Mouse (Mus musculus) neural tube, embryonic 11.5 days (tissue): ENCODE results near the gene Letmd1. TPM values are rescaled to one million over a fixed set of nuclear protein-coding genes. Genes with fewer than 3 reads are reported as not detected.
A peak's percentile ranks its signal among the peaks of the same experiment; 100 is the strongest.

Experiments used
- ATAC-seq: fragments of 200-750 bp; cut with Nextera tagmentation; 2 replicates; pipeline ENCODE4 v1.8.0; 2017; ENCODE audit warnings: moderate number of reproducible peaks, mild to moderate bottlenecking, moderate TSS enrichment, moderate library complexity; ENCODE audit not compliant: insufficient read depth, low FRiP score, low TSS enrichment
- DNase-seq: peaks from one replicate; pipeline ENCODE4 v3.0.0-alpha.2; 2015; ENCODE audit warnings: low spot score
- H3K27ac ChIP-seq: fragments of 300-500 bp; sonication (generic); 2 replicates; pipeline ENCODE4 v1.5.1; 2014; ENCODE audit warnings: low read depth, mild to moderate bottlenecking, low read length
- H3K27me3 ChIP-seq: fragments of 300-500 bp; sonication (generic); 2 replicates; pipeline ENCODE4 v1.6.1; 2014; ENCODE audit warnings: mild to moderate bottlenecking, low read length, mixed read lengths; ENCODE audit not compliant: control insufficient read depth, insufficient read depth
- H3K36me3 ChIP-seq: fragments of 300-500 bp; sonication (generic); 2 replicates; pipeline ENCODE4 v1.6.1; 2014; ENCODE audit warnings: mild to moderate bottlenecking, low read length, moderate library complexity, mixed read lengths; ENCODE audit not compliant: control insufficient read depth, insufficient read depth
- H3K4me1 ChIP-seq: fragments of 300-500 bp; sonication (generic); 2 replicates; pipeline ENCODE4 v1.6.1; 2014; ENCODE audit warnings: low read length, mixed read lengths; ENCODE audit not compliant: control insufficient read depth, insufficient read depth
- H3K4me2 ChIP-seq: fragments of 300-500 bp; sonication (generic); 2 replicates; pipeline ENCODE4 v1.6.1; 2014; ENCODE audit warnings: low read depth, mild to moderate bottlenecking, moderate library complexity
- H3K4me3 ChIP-seq: fragments of 300-500 bp; sonication (generic); 2 replicates; pipeline ENCODE4 v1.5.1; 2014; ENCODE audit warnings: low read depth, low read length
- H3K9ac ChIP-seq: fragments of 300-500 bp; sonication (generic); 2 replicates; pipeline ENCODE4 v1.6.1; 2014; ENCODE audit warnings: mild to moderate bottlenecking, low read length
- H3K9me3 ChIP-seq: fragments of 300-500 bp; sonication (generic); 2 replicates; pipeline ENCODE4 v1.6.1; 2016; ENCODE audit warnings: low read length; ENCODE audit not compliant: control insufficient read depth
- WGBS: fragments of 180-500 bp; shearing (Covaris S2); extraction: QIAGEN DNeasy Blood & Tissue Kit; methylation state at CpG from one replicate; pipeline ENCODE4 v1.1.7; 2014; 5-methylcytosine and 5-hydroxymethylcytosine counted together
- polyA plus RNA-seq: library from polyadenylated mRNA; unstranded; fragments of >200 nt; fragmentation: Nextera tagmentation; extraction: Ambion mirVana; gene quantifications from 2 replicates; pipeline ENCODE4 v1.2.1, GENCODE M21; 2014

Gene Letmd1
- polyA plus RNA-seq, 1 experiment from 2014 or later = 51.1 TPM

DNA sequence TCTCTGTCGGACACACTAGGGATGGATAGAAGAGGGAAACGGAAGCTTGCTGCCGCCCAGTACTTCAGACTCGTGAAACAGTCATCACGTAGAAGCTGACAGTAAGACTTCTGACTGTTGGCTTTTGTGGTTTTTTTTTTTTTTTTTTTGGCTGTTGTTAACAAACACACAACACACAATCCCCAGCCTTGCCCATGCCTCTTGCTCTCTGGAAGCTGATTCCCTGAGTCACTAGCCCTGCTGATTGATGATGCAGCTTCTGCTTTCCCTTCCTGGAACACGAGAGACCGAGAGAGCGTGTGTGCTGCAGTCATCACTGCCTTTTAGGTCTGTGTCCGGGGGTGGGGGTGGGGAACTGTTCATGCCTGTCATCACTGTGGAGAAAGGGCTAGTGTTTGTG, 7.2 kb upstream of the Letmd1 start:
- Histone ChIP-seq H3K9ac (no peak overlapping the region), H3K4me1 (no peaks in the 10 kb centered on the region), H3K36me3 (no peaks in the 10 kb centered on the region), H3K4me3 (no peak overlapping the region), H3K9me3 (no peaks in the 10 kb centered on the region), H3K4me2 (no peak overlapping the region), H3K27ac (no peak overlapping the region), H3K27me3 (no peaks in the 10 kb centered on the region)
- DNase-seq (no peak), ATAC-seq (no peak)
- 78% methylated on average over 9 of the region's 9 CpGs for WGBS

DNA sequence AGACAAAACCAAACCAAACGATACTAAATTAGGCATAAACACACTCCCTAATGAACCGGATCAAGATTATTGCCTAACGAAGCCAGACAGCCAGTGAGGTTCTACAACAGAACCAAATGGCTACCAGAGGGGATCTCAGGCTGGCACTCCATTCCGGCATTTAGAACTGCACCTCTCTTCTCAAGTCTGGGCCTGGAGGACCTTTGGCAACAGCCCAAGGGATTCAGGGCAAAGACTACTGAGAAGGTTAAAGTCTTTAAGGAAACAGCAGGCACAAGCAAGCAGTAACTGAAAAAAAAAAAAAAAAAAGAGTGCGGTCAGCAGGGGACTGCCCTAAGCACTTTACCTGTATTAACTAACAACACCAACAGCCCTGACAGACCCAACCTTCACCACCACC, 6.7 kb upstream of the Letmd1 start:
- no peak overlapping the region for H3K9ac ChIP-seq
- no peak overlapping the region for H3K4me3 ChIP-seq
- no peaks in the 10 kb centered on the region for H3K9me3 ChIP-seq
- no peak overlapping the region for H3K27ac ChIP-seq
- H3K27me3 ChIP-seq = no peaks in the 10 kb centered on the region
- H3K4me2 ChIP-seq = no peak overlapping the region
- no peaks in the 10 kb centered on the region for H3K36me3 ChIP-seq
- WGBS = 78% methylated on average over 5 of the region's 5 CpGs
- no peaks in the 10 kb centered on the region for H3K4me1 ChIP-seq
- DNase-seq (no peak), ATAC-seq (no peak)

DNA sequence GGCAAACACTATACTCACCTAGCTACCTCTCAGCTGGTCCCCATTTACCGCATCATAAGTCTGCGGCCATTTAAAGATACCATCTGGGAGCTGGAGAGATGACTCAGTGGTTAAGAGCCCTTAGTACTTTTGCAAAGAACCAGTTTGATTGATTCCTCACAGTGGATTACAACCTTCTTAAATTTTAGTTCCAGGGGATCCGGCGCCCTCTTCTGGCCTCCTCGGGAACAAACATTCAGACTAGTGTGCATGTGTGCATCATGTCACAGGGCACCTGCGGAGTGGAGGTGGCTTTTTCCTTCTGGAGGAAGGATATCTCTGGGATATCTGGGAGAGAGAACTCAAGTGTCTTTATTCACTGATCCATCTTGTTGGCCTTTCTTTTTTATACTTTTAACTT, 5.1 kb upstream of the Letmd1 start:
- Histone ChIP-seq H3K4me3 (no peak overlapping the region), H3K9ac (no peak overlapping the region), H3K9me3 (no peaks in the 10 kb centered on the region), H3K4me1 (peaks cover 11% of the 10 kb centered on the region; the same call in 1 of the 2 replicates), H3K36me3 (no peaks in the 10 kb centered on the region), H3K27ac (no peak overlapping the region), H3K4me2 (no peak overlapping the region), H3K27me3 (no peaks in the 10 kb centered on the region)
- peak; percentile 68 for DNase-seq
- ATAC-seq = no peak
- WGBS = 32% methylated on average over 6 of the region's 6 CpGs

DNA sequence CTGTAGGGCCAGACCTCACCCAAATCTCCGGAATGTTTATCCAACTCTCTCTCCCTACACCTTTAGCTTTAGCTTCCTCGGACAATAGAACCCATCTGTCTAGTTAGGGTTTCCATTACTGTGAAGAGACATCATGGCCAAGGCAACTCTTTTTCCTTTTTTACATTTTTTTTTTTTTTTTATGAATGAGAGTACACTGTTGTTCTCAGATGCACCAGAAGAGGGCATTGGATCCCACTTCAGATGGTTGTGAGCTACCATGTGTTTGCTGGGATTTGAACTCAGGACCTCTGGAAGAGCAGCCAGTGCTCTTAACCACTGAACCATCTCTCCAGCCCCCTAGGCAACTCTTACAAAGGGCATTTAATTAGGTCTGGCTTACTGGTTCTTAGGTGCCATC, 3.4 kb upstream of the Letmd1 start:
- Histone ChIP-seq H3K36me3 (no peaks in the 10 kb centered on the region), H3K9me3 (no peaks in the 10 kb centered on the region), H3K4me2 (no peak overlapping the region), H3K4me3 (no peak overlapping the region), H3K9ac (no peak overlapping the region), H3K27me3 (no peaks in the 10 kb centered on the region), H3K4me1 (peaks cover 19% of the 10 kb centered on the region), H3K27ac (no peak overlapping the region)
- DNase-seq = no peak
- ATAC-seq = no peak
- 76% methylated on average over 2 of the region's 2 CpGs for WGBS

- ATAC-seq (no peak), DNase-seq (no peak)
- H3K27ac ChIP-seq = no peak overlapping the region
- H3K27me3 ChIP-seq = no peaks in the 10 kb centered on the region
- no peaks in the 10 kb centered on the region for H3K36me3 ChIP-seq
- H3K4me1 ChIP-seq = peaks cover 19% of the 10 kb centered on the region
- WGBS = 54% methylated on average over 6 of the region's 8 CpGs
- H3K9ac ChIP-seq = no peak overlapping the region
- H3K4me2 ChIP-seq = peak overlapping the region; percentile 88; the same call in 1 of the 2 replicates
- peak overlapping the region; percentile 79 for H3K4me3 ChIP-seq
- no peaks in the 10 kb centered on the region for H3K9me3 ChIP-seq
Observed at GRCm38 (mm10) chr15:100467738-100468137, 1.1 kb upstream of the Letmd1 start.

GRCm38 (mm10) chr15:100469189-100469545, 344 bp downstream of the Letmd1 start:
- H3K4me1 ChIP-seq = peaks cover 19% of the 10 kb centered on the region
- H3K36me3 ChIP-seq = no peaks in the 10 kb centered on the region
- no peaks in the 10 kb centered on the region for H3K27me3 ChIP-seq
- ATAC-seq = no peak
- peak overlapping the region; percentile 79 for H3K4me3 ChIP-seq
- H3K4me2 ChIP-seq = peak overlapping the region; percentile 88
- peak overlapping the region; percentile 81 for H3K9ac ChIP-seq
- no peak for DNase-seq
- peak overlapping the region; percentile 79; the same call in 1 of the 2 replicates for H3K27ac ChIP-seq
- 1% methylated on average over 19 of the region's 19 CpGs for WGBS
- H3K9me3 ChIP-seq = no peaks in the 10 kb centered on the region

- DNase-seq (no peak), ATAC-seq (no peak)
- Histone ChIP-seq H3K4me2 (peak overlapping the region; percentile 88), H3K27ac (no peak overlapping the region), H3K9me3 (no peaks in the 10 kb centered on the region), H3K36me3 (peaks cover 2% of the 10 kb centered on the region; the same call in 1 of the 2 replicates), H3K4me1 (peaks cover 19% of the 10 kb centered on the region), H3K4me3 (peak overlapping the region; percentile 79), H3K9ac (peak overlapping the region; percentile 81), H3K27me3 (no peaks in the 10 kb centered on the region)
- WGBS = 66% methylated on average over 10 of the region's 10 CpGs
Observed at GRCm38 (mm10) chr15:100470037-100470436, 1.2 kb downstream of the Letmd1 start.

GRCm38 (mm10) chr15:100473926-100474503, 5.2 kb downstream of the Letmd1 start:
- Histone ChIP-seq H3K27ac (no peak overlapping the region), H3K4me3 (no peak overlapping the region), H3K9me3 (no peaks in the 10 kb centered on the region), H3K4me2 (no peak overlapping the region), H3K36me3 (peaks cover 17% of the 10 kb centered on the region), H3K4me1 (peaks cover 8% of the 10 kb centered on the region), H3K27me3 (no peaks in the 10 kb centered on the region), H3K9ac (no peak overlapping the region)
- 80% methylated on average over 7 of the region's 7 CpGs for WGBS
- no peak for ATAC-seq
- no peak for DNase-seq

DNA sequence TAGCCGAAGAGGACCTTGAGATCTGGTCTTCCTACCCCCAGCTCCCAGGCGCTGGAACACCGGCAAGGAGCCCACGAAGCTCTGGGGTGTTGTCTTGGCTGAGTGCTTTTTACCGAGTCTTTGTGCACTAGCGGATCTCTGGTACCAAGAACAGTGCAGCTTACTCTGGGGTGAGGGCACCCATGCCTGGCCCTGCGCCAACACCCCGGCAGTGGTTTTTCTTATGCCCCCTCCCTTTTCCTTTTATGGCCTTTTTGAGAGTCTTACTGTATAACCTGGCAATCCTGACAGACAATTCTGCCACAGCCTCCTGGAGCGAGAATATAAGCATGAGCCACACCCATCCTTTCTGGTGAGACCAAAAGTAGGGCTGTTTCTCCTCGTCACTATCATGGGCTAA, 9.5 kb downstream of the Letmd1 start:
- 88% methylated on average over 10 of the region's 10 CpGs for WGBS
- no peak overlapping the region for H3K27ac ChIP-seq
- ATAC-seq (no peak), DNase-seq (no peak)
- H3K9ac ChIP-seq = no peak overlapping the region
- no peaks in the 10 kb centered on the region for H3K9me3 ChIP-seq
- no peaks in the 10 kb centered on the region for H3K27me3 ChIP-seq
- H3K36me3 ChIP-seq = peaks cover 32% of the 10 kb centered on the region
- no peaks in the 10 kb centered on the region for H3K4me1 ChIP-seq
- H3K4me3 ChIP-seq = no peak overlapping the region
- H3K4me2 ChIP-seq = no peak overlapping the region
